Mouse (Mus musculus) layer of hippocampus, adult 11-12 months (tissue): ENCODE measurements around the gene Asprv1.
A peak's percentile ranks its signal among the peaks of the same experiment; 100 is the strongest.

ENCODE experiments used
- DNase-seq: peaks from one replicate; pipeline ENCODE4 v3.0.0; 2022; ENCODE audit warnings: low spot score

Gene Asprv1

GRCm38 (mm10) chr6:86627946-86628345 is at the start of gene Asprv1:
Gene Asprv1 (plus strand): TSS chr6:86628164.
- no peak for DNase-seq

DNA sequence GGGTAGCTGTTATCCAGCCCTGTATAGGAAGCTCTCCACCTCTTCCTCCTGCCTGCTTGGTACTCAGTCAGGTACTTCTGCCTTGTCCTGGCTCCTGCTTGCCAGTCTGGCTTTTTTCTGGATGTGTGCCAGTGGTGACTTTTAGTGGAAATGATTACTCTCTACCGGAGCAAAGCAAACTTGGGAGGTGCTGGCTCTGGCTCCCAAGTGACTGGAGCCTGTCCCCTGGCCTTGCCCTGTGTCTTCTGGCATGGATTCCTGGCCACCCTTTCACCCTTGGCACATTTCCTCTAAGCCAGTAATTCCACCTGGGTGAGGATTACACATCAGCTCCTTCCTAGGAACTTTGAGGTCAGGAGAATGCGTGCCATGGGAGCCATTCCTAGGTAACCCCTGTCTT is 49.6 kb upstream of the Asprv1 start:
- DNase-seq, result no peak

GRCm38 (mm10) chr6:86579066-86579784 is 48.7 kb upstream of the Asprv1 start:
- DNase-seq, result no peak

DNA sequence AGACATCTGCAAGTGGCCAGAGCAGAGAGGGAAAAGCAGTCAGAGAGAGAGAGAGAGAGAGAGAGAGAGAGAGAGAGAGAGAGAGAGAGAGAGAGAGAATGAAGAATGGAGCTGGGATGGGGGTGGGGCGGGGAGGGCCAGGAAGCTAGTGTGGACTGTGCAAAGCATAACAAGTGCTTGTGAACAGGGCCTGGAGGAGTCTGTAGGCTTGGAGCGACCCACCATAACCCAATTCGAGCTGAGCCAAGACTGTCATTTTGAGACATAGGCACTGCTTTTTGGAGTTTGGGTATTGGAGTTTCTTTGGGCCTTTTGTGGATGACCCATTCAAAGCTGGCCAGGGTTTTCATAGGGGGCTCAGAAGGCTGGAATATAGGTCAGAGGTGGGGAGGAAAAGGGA is 48.0 kb upstream of the Asprv1 start:
- DNase-seq, result no peak

- DNase-seq, result no peak
Observed at GRCm38 (mm10) chr6:86583141-86583540, 44.8 kb upstream of the Asprv1 start.

DNA sequence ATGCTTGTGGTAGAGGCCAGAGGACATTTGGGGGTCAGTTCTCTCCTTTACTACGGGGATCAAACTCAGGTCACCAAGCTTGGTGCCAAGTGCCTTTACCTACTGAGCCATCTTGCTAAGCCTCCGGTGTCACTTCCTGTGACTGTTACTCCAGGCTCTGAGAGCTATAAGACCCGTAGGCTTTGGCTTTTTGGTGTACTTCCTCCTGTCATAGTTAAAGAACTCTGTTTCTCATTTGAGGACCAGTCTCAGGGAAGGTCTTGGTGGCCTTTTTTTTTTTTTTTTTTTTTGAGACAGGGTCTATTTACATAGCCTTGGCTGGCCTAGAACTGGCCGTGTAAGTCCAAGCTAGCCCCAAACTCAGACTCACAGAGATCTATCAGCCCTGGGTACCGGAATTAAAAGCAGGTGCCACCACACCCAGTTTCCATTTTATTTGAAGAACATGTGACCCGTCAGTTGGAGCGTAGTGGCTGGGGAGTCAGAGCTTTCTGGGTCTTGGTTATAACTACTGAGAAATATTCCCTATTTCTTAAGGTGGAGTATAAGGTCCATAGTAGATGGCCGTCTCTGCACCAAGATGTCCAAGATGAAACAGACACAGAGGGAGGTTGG is 44.3 kb upstream of the Asprv1 start:
- DNase-seq, result no peak

GRCm38 (mm10) chr6:86584296-86585015 is 43.5 kb upstream of the Asprv1 start:
- DNase-seq, result peak; percentile 79

DNA sequence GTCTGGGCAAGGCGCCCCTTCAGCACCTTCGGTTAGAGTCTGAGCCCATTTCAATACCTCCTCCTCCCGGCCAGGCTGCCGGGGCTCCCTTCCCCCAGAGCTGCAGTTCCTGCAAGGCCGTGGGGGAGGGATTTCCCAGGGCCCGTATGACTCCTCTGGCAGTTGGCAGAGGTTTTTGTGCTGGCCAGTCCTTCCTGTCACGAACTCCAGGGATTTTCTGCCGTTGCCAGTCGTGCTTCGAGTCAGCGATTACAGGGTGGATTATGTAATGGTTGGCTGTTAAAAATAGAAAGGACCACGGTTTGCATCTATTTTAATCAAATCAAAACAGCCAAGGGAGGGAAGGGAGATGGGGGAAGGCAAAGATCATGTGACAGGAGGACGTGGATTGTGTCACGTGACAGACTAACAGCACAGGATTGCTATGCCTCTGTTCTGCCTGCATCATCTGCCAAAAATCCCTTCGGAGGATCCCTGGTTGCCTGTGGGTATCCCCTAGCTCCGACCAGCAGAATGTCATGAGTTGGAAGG is 42.8 kb upstream of the Asprv1 start:
- peak; percentile 90 for DNase-seq

DNA sequence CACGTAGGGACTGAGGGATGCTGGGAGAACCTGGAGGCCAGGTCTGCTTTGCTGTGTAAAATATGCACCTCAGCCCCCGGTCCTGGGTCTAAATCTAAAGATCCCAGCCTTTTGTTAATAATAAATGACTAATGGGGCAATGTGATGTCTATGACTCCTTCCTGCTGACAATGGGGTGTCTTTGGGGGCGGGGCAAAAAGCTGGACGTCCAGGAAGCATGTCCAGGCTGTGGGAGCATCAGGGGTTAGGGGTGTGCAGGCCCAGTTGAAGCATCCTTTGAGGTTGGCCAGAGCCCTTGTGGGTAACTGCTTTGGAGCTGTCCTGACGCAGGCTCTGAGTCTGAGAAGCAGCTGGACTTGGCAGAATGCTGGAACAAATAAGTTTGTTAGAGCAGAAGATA is 41.9 kb upstream of the Asprv1 start:
- DNase-seq, result no peak

- no peak for DNase-seq
Observed at GRCm38 (mm10) chr6:86588429-86588828, 39.5 kb upstream of the Asprv1 start.

DNA sequence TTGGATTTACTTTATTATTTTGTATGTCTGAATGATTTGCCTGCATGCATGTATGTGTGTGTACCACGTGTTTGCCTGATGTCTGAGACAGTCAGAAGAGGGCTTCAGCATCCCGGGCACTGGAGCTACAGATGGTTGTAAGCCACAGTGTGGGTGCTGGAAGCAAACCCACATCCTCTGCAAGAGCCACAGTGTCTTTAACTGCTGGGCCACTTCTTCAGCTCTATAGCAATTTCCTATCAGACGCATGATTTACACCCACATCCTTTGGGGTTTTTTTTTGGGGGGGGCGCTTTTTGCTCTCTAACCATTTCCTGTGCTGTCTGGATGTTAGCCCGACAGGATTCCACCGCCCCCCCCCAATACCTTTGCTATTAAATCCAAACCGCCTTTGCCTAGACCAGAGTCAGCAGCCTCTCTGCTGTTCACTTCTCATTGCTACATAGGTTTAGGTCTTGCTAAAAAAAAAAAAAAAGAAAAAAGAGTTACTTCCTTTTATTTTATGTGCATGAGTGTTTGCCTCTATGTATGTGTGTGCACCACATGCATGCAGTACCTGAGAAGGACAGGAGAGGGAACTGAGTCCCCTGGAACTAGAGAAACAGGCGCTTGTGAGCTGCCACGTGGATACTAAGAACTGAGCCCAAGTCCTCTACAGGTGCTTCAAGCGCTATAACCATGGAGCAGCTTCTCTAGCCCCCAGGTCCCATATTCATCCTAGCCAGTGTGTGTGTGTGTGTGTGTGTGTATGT is 34.6 kb upstream of the Asprv1 start:
- no peak for DNase-seq

- DNase-seq, result no peak
Observed at GRCm38 (mm10) chr6:86594636-86595035, 33.3 kb upstream of the Asprv1 start.

DNA sequence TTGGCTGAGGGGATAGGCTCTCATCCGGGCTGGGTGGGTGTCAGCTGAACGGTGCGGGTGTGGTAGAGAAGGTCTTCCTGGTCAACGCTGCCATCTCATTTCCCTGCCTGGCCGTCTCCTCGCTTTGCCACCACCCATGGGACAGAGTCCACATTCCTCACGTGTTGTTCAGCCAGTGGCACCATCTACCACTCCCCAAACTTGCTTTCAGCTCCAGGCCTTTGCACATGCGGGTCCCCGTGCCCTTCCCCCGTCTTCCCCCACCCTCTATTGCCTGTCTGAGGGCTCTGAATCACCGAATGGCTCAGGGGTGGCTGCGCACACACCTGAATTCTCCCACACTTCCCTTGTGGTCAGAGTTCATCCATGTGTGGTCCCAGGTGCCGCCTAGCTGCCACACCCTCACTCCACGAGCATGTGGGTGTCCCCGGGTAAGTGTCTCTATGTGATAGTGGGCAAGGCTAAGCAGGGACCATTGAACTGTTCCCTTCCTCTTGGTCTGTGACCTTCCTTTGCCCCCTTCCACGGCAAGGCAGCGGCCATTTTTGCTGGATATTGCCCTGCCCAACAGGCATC is 32.0 kb upstream of the Asprv1 start:
- DNase-seq, result no peak

- DNase-seq, result no peak
Observed at GRCm38 (mm10) chr6:86598742-86599193, 29.2 kb upstream of the Asprv1 start.

DNA sequence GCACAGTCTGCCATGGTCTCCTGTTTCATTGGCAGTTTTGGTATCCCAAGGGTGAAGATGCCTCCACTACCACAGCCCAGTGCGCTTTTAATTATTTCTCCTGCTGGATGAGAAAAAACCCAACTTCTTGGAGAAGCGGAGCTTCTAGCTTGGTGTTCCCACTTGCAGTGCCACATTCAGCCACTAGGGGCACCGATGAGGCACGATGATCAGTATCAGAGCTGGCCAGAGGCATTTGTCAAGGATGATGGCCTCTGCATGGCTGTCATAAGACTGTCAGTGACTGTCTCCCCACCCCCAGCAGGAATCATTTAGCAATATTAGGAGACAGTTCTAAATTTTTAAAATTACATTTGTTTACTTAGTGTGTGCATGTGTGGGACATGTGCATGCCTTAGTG is 28.8 kb upstream of the Asprv1 start:
- peak; percentile 89 for DNase-seq

DNA sequence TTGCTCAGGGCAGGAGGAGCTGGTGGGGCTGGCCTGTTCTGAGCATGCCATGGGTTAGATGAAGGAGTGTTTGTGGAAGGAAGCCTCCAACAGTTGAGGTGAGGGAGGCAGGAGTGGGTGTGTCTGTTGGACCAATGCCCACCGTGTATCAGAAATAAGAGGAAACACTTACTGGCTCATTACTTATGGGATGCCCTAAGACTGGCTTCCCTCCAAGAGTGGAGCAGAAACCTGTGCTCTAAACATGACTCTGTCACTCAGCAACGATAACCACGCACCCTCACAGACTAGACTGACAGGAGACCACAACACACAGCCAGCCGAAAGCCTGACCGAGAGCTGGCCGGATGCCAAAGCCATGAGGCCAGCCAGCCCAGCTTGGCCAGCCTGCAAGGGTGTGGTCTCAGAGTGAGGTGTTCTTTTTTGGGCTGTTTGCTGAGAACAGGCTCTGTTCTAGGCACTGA is 28.0 kb upstream of the Asprv1 start:
- no peak for DNase-seq

- no peak for DNase-seq
Observed at GRCm38 (mm10) chr6:86605260-86605659, 22.7 kb upstream of the Asprv1 start.

DNA sequence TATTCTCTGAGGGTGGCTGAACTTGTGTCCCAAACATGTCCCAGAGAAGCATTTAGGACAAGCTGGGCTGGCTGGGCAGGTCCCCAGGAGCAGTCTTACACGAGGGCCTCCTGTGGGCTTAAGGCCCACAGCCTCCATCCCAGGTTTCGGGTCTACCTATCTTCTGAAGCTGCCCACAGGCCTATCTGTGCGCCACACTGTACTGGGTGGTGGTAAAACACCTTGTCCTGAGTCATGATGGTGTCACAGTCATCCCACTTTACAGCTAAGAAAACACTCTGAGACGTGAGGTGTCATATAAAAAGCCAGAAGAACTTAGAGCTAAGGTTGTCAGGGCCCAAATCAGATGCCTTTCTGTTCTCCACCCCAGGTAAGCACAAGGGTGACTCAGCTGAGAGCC is 21.7 kb upstream of the Asprv1 start:
- DNase-seq, result no peak

DNA sequence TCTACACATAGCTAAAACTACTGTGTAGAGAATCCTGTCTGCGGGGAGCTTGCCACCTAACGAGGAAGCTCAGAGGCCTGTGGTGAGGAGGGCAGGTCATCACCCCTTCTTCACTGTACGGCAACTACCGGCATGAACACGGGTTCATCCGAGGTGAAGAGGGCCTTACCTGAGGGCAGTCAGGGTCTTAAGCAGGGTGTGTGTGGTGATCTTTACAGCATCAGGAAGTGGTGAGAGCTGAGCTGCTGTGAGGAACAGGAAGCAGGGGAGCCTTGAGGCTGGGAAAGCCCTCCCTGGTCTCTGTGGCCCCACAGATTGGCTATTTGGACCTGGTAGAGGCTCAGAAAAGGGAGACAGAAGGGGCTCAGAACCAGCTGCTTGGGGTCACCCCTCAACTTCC is 20.5 kb upstream of the Asprv1 start:
- no peak for DNase-seq

- no peak for DNase-seq
Observed at GRCm38 (mm10) chr6:86609235-86609634, 18.7 kb upstream of the Asprv1 start.

DNA sequence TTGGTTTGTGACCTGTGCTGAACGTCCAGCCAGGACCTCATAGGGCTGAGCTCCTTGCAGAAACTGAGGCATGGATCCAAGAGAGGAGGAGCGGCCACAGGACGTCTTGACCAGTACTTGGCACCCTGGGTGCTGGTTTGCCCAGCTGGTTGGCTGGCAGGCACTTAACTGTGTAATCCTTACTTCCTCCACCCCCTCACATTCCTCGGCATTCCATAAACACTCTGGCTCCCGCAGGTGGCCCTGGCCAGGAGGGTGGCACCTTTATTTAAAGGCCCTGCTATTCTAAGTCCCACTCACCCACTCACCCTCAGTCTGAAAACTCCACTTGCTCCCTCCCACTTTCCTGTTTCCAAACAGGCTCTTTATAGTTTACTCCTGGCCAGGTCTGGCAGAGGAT is 17.2 kb upstream of the Asprv1 start:
- no peak for DNase-seq

DNA sequence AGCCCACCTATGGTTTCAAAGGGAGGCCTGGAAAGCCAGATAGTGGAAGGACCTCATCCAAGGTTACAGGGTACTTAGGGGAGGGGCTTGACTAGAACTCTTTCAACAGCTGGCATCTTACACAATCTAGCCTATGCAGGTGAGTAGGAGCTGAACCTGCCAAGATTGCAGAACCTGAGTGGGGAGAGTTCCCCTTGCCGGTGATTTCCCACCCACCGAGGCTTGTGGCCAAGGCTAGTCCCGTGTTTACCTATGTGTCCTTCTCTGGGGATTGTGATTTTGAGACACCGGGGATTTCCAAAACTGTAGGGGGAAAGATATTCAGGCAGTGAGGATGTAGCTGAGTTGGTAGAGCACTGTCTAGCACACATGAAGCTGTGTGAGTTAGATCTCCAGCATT is 12.7 kb upstream of the Asprv1 start:
- no peak for DNase-seq
